Mouse (Mus musculus) neural tube, embryonic 14.5 days (tissue): Measurements from ENCODE around the gene Hoxd11. TPM values are rescaled to one million over a fixed set of nuclear protein-coding genes. Genes with fewer than 3 reads are reported as not detected.
A peak's percentile ranks its signal among the peaks of the same experiment; 100 is the strongest.

ENCODE experiments used
- ATAC-seq: fragments of 200-750 bp; cut with Nextera tagmentation; 2 replicates; pipeline ENCODE4 v1.8.0; 2017; ENCODE audit warnings: low read depth, mild to moderate bottlenecking, moderate TSS enrichment, moderate library complexity
- H3K27ac ChIP-seq: fragments of 300-500 bp; sonication (generic); 2 replicates; pipeline ENCODE4 v1.5.1; 2014; ENCODE audit warnings: low read depth, mild to moderate bottlenecking, control low read depth, low read length, moderate library complexity, mixed read lengths
- H3K27me3 ChIP-seq: fragments of 300-500 bp; sonication (generic); 2 replicates; pipeline ENCODE4 v1.6.1; 2014; ENCODE audit warnings: low read length; ENCODE audit not compliant: control insufficient read depth, insufficient read depth
- H3K36me3 ChIP-seq: fragments of 300-500 bp; sonication (generic); 2 replicates; pipeline ENCODE4 v1.6.1; 2014; ENCODE audit warnings: low read length, mixed read lengths; ENCODE audit not compliant: control insufficient read depth, insufficient read depth
- H3K4me1 ChIP-seq: fragments of 300-500 bp; sonication (generic); 2 replicates; pipeline ENCODE4 v1.6.1; 2014; ENCODE audit warnings: low read length; ENCODE audit not compliant: control insufficient read depth, insufficient read depth
- H3K4me2 ChIP-seq: fragments of 300-500 bp; sonication (generic); 2 replicates; pipeline ENCODE4 v1.6.1; 2014; ENCODE audit warnings: mild to moderate bottlenecking, low read depth, low read length, control low read depth
- H3K4me3 ChIP-seq: fragments of 300-500 bp; sonication (generic); 2 replicates; pipeline ENCODE4 v1.5.1; 2014; ENCODE audit warnings: low read depth, low read length, control low read depth, mixed read lengths
- H3K9ac ChIP-seq: fragments of 300-500 bp; sonication (generic); replicated peaks from 2 replicates; pipeline ENCODE4 v1.6.1; 2014; ENCODE audit warnings: low read depth, mild to moderate bottlenecking, control low read depth, low read length, mixed read lengths
- H3K9me3 ChIP-seq: fragments of 300-500 bp; sonication (generic); 2 replicates; pipeline ENCODE4 v1.6.1; 2016; ENCODE audit warnings: low read length; ENCODE audit not compliant: control insufficient read depth
- WGBS: fragments of 180-500 bp; shearing (Covaris S2); extraction: QIAGEN DNeasy Blood & Tissue Kit; methylation state at CpG from one replicate; pipeline ENCODE4 v1.1.7; 2014; 5-methylcytosine and 5-hydroxymethylcytosine counted together
- polyA plus RNA-seq: library from polyadenylated mRNA; unstranded; fragments of >200 nt; fragmentation: Nextera tagmentation; extraction: Ambion mirVana; gene quantifications from 2 replicates; pipeline ENCODE4 v1.2.1, GENCODE M21; 2014

The Hoxd11 gene
- polyA plus RNA-seq, 1 experiment from 2014 or later, result 0.09 TPM

GRCm38 (mm10) chr2:74669650-74670235 lies 9.6 kb upstream of the Hoxd11 start:
- Histone ChIP-seq H3K4me3 (no peak overlapping the region), H3K9me3 (no peaks in the 10 kb centered on the region), H3K4me1 (0 out of 2 replicates have a peak, but pooled peaks cover 4% of the 10 kb centered on the region), H3K27ac (no peak overlapping the region), H3K36me3 (no peaks in the 10 kb centered on the region), H3K27me3 (peaks cover 70% of the 10 kb centered on the region), H3K4me2 (no peak overlapping the region), H3K9ac (no peak overlapping the region)
- ATAC-seq, result no peak
- under 1% methylated on average over 14 of the region's 14 CpGs for WGBS

GRCm38 (mm10) chr2:74670632-74671188 lies 8.6 kb upstream of the Hoxd11 start:
- no peak overlapping the region for H3K9ac ChIP-seq
- peaks cover 62% of the 10 kb centered on the region for H3K27me3 ChIP-seq
- no peaks in the 10 kb centered on the region for H3K9me3 ChIP-seq
- ATAC-seq, result no peak
- H3K27ac ChIP-seq, result no peak overlapping the region
- no peaks in the 10 kb centered on the region for H3K36me3 ChIP-seq
- 0 out of 2 replicates have a peak, but pooled peaks cover 10% of the 10 kb centered on the region for H3K4me1 ChIP-seq
- no peak overlapping the region for H3K4me2 ChIP-seq
- H3K4me3 ChIP-seq, result no peak overlapping the region
- WGBS, result 3% methylated on average over 3 of the region's 3 CpGs

GRCm38 (mm10) chr2:74671847-74672246 lies 7.5 kb upstream of the Hoxd11 start:
- peaks cover 63% of the 10 kb centered on the region for H3K27me3 ChIP-seq
- no peak overlapping the region for H3K4me3 ChIP-seq
- H3K9me3 ChIP-seq, result no peaks in the 10 kb centered on the region
- H3K9ac ChIP-seq, result no peak overlapping the region
- 0 out of 2 replicates have a peak, but pooled peaks cover 10% of the 10 kb centered on the region for H3K4me1 ChIP-seq
- ATAC-seq, result no peak
- no peak overlapping the region for H3K4me2 ChIP-seq
- H3K36me3 ChIP-seq, result no peaks in the 10 kb centered on the region
- WGBS, result 11% methylated on average over 5 of the region's 5 CpGs
- H3K27ac ChIP-seq, result no peak overlapping the region

- H3K4me3 ChIP-seq, result peak overlapping the region; percentile 20; the same call in 1 of the 2 replicates
- H3K36me3 ChIP-seq, result no peaks in the 10 kb centered on the region
- peak overlapping the region; percentile 41 for H3K4me2 ChIP-seq
- WGBS, result 1% methylated on average over 37 of the region's 40 CpGs
- H3K27ac ChIP-seq, result no peak overlapping the region
- H3K27me3 ChIP-seq, result peaks cover 71% of the 10 kb centered on the region
- peak; percentile 36; the same call in 1 of the 2 replicates for ATAC-seq
- no peak overlapping the region for H3K9ac ChIP-seq
- no peaks in the 10 kb centered on the region for H3K9me3 ChIP-seq
- 0 out of 2 replicates have a peak, but pooled peaks cover 10% of the 10 kb centered on the region for H3K4me1 ChIP-seq
These were observed 6.6 kb upstream of the Hoxd11 start for GRCm38 (mm10) chr2:74672481-74673362.

GRCm38 (mm10) chr2:74673835-74674425 lies 5.4 kb upstream of the Hoxd11 start:
- no peak overlapping the region for H3K4me3 ChIP-seq
- no peaks in the 10 kb centered on the region for H3K36me3 ChIP-seq
- H3K9ac ChIP-seq, result no peak overlapping the region
- peak; percentile 15; the same call in 1 of the 2 replicates for ATAC-seq
- H3K27ac ChIP-seq, result no peak overlapping the region
- peaks cover 73% of the 10 kb centered on the region for H3K27me3 ChIP-seq
- under 1% methylated on average over 24 of the region's 24 CpGs for WGBS
- H3K9me3 ChIP-seq, result no peaks in the 10 kb centered on the region
- no peak overlapping the region for H3K4me2 ChIP-seq
- 0 out of 2 replicates have a peak, but pooled peaks cover 6% of the 10 kb centered on the region for H3K4me1 ChIP-seq

- Histone ChIP-seq H3K9me3 (no peaks in the 10 kb centered on the region), H3K27me3 (peaks cover 70% of the 10 kb centered on the region), H3K27ac (no peak within 1 kb of the TSS), H3K4me1 (0 out of 2 replicates have a peak, but pooled peaks cover 6% of the 10 kb centered on the region), H3K4me3 (no peak within 1 kb of the TSS), H3K36me3 (no peaks in the 10 kb centered on the region), H3K9ac (no peak within 1 kb of the TSS), H3K4me2 (peak within 1 kb of the TSS; percentile 8; the same call in 1 of the 2 replicates)
- no peak for ATAC-seq
- WGBS, result 3% methylated on average over 47 of the region's 47 CpGs
These were observed 4.3 kb upstream of the Hoxd11 start, which contains the start of gene Hoxd12 for GRCm38 (mm10) chr2:74674881-74675665. Gene Hoxd12, plus strand, starts transcription at chr2:74675013.

- H3K4me1 ChIP-seq, result 0 out of 2 replicates have a peak, but pooled peaks cover 6% of the 10 kb centered on the region
- no peaks in the 10 kb centered on the region for H3K36me3 ChIP-seq
- H3K4me2 ChIP-seq, result peak overlapping the region; percentile 8; the same call in 1 of the 2 replicates
- H3K4me3 ChIP-seq, result no peak overlapping the region
- no peak overlapping the region for H3K27ac ChIP-seq
- 4% methylated on average over 24 of the region's 24 CpGs for WGBS
- H3K9me3 ChIP-seq, result no peaks in the 10 kb centered on the region
- H3K27me3 ChIP-seq, result peaks cover 68% of the 10 kb centered on the region
- no peak for ATAC-seq
- no peak overlapping the region for H3K9ac ChIP-seq
These were observed 3.6 kb upstream of the Hoxd11 start for GRCm38 (mm10) chr2:74675666-74676282.
